Mouse (Mus musculus): ENCODE measurements around the gene Adra2a.

The Adra2a gene

GRCm38 (mm10) chr19:54076362-54077349 is 32.7 kb downstream of the Adra2a start:
- no peak for DNase-seq

GRCm38 (mm10) chr19:54081303-54081702 is 37.4 kb downstream of the Adra2a start:
- no peak for DNase-seq

- DNase-seq = no peak
Measured at GRCm38 (mm10) chr19:54081716-54082165, 37.8 kb downstream of the Adra2a start.

GRCm38 (mm10) chr19:54087319-54087718 is 43.4 kb downstream of the Adra2a start:
- no peak for DNase-seq

GRCm38 (mm10) chr19:54093599-54093998 is 49.6 kb downstream of the Adra2a start:
- no peak for DNase-seq

GRCm38 (mm10) chr19:54095716-54096115 is 51.8 kb downstream of the Adra2a start:
- no peak for DNase-seq

- DNase-seq = no peak
Measured at GRCm38 (mm10) chr19:54098367-54098766, 54.4 kb downstream of the Adra2a start.
